Mouse (Mus musculus) kidney, adult 2 months (tissue): ENCODE data around the gene Ccdc117.

Source experiments
- CTCF ChIP-seq: fragments of 200-500 bp; conservative IDR thresholded peaks from 2 replicates; pipeline ENCODE4 v1.5.1; 2011; ENCODE audit warnings: low read depth, mild to moderate bottlenecking, control low read depth, low read length, moderate library complexity, mixed read lengths; ENCODE audit not compliant: insufficient read depth, insufficient read length
- POLR2A ChIP-seq: fragments of 200-500 bp; IDR thresholded peaks from one replicate; pipeline ENCODE4 v1.6.1; 2011; ENCODE audit warnings: low read depth, low read length, control low read depth

DNA sequence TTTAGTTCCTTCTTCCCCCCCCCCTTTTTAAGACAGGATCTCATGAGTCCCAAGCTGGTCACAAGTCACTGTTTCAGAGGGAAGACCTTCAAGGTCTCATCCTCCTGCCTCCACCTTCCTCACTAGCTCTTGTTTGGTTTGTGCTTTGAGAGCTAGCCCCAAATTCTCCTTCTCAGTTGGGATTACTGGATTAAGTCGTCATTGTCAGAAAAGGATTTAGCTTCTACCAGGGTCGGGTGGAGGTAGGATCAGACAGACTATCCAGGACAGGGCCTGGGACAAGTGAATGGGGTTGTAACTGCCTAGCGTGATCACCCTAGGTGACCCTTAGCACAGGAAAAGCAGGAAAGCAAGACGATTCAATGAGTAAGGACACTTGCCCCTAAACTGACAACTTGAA, 1.7 kb downstream of the Ccdc117 start:
- TF ChIP-seq CTCF (no peak), POLR2A (no peak)
